Mouse (Mus musculus): ENCODE data around the gene Ndufb6.
"Not testable (repeated sequence)": the region's sequence is repeated elsewhere in the genome, so short reads cannot be mapped to it uniquely, and the experiment has no call there.

Ndufb6 gene

GRCm38 (mm10) chr4:40279276-40279900 is at the start of gene Ndufb6:
Gene Ndufb6, minus strand, starts transcription at chr4:40279421.
- DNase-seq = peak; percentile 94

GRCm38 (mm10) chr4:40327161-40327560 is 47.9 kb upstream of the Ndufb6 start:
- no peak for DNase-seq

- no peak for DNase-seq
Measured at GRCm38 (mm10) chr4:40324620-40325019, 45.4 kb upstream of the Ndufb6 start.

GRCm38 (mm10) chr4:40317404-40317803 is 38.2 kb upstream of the Ndufb6 start:
- no peak for DNase-seq

GRCm38 (mm10) chr4:40313026-40313425 is 33.8 kb upstream of the Ndufb6 start:
- DNase-seq = no peak

- DNase-seq = no peak
Measured at GRCm38 (mm10) chr4:40312213-40312612, 33.0 kb upstream of the Ndufb6 start.

GRCm38 (mm10) chr4:40310796-40311383 is 31.7 kb upstream of the Ndufb6 start:
- no peak for DNase-seq

- DNase-seq = no peak
Measured at GRCm38 (mm10) chr4:40309682-40310081, 30.5 kb upstream of the Ndufb6 start.

- no peak for DNase-seq
Measured at GRCm38 (mm10) chr4:40302445-40303125, 23.4 kb upstream of the Ndufb6 start.

- peak; percentile 52 for DNase-seq
Measured at GRCm38 (mm10) chr4:40301076-40301789, 22.0 kb upstream of the Ndufb6 start.

GRCm38 (mm10) chr4:40299169-40299568 is 19.9 kb upstream of the Ndufb6 start:
- DNase-seq = no peak

GRCm38 (mm10) chr4:40291511-40291910 is 12.3 kb upstream of the Ndufb6 start:
- DNase-seq = not testable (repeated sequence)

GRCm38 (mm10) chr4:40289046-40289445 is 9.8 kb upstream of the Ndufb6 start:
- DNase-seq = no peak

GRCm38 (mm10) chr4:40287415-40287814 is 8.2 kb upstream of the Ndufb6 start:
- DNase-seq = no peak

- no peak for DNase-seq
Measured at GRCm38 (mm10) chr4:40285582-40285981, 6.4 kb upstream of the Ndufb6 start.

GRCm38 (mm10) chr4:40278880-40279275 is 343 bp downstream of the Ndufb6 start:
- DNase-seq = no peak

GRCm38 (mm10) chr4:40269430-40270032 is 9.7 kb downstream of the Ndufb6 start, which contains the start of the genes Smim27 and Topors:
Gene Smim27, plus strand, starts transcription at chr4:40269579.
Gene Topors, minus strand, starts transcription at chr4:40269850.
- peak; percentile 94 for DNase-seq

GRCm38 (mm10) chr4:40268835-40269234 is 10.4 kb downstream of the Ndufb6 start:
- no peak for DNase-seq

- DNase-seq = peak; percentile 87
Measured at GRCm38 (mm10) chr4:40268204-40268813, 10.9 kb downstream of the Ndufb6 start.

GRCm38 (mm10) chr4:40267681-40268080 is 11.5 kb downstream of the Ndufb6 start:
- no peak for DNase-seq

- no peak for DNase-seq
Measured at GRCm38 (mm10) chr4:40264321-40264720, 14.9 kb downstream of the Ndufb6 start.

- no peak for DNase-seq
Measured at GRCm38 (mm10) chr4:40254385-40255103, 24.7 kb downstream of the Ndufb6 start.
